Mouse (Mus musculus): ENCODE data around the gene Slc6a11. TPM values are rescaled to one million over a fixed set of nuclear protein-coding genes. Genes with fewer than 3 reads are reported as not detected.

Slc6a11 gene
- total RNA-seq, 2 experiments from 2014 or later: 131 to 148 TPM

- intact Hi-C loops (cut with DNase I): no loop called here
- DNase-seq: peak; percentile 18
Measured at GRCm38 (mm10) chr6:114174398-114175140, 43.5 kb downstream of the Slc6a11 start.

- intact Hi-C loops (cut with DNase I): no loop called here
- no peak for DNase-seq
Measured at GRCm38 (mm10) chr6:114178141-114178540, 47.1 kb downstream of the Slc6a11 start.

- intact Hi-C loops (cut with DNase I): no loop called here
- DNase-seq: no peak
Measured at GRCm38 (mm10) chr6:114182366-114183179, 51.5 kb downstream of the Slc6a11 start.

- intact Hi-C loops (cut with DNase I): no loop called here
Measured at GRCm38 (mm10) chr6:114187121-114187520, 56.1 kb downstream of the Slc6a11 start.

GRCm38 (mm10) chr6:114188869-114189268, 57.8 kb downstream of the Slc6a11 start:
- DNase-seq: peak; percentile 57
- intact Hi-C loops (cut with DNase I): no loop called here

More at GRCm38 (mm10) chr6:114187121-114187520, 56.1 kb downstream of the Slc6a11 start:
- DNase-seq: no peak

GRCm38 (mm10) chr6:114195998-114196397, 65.0 kb downstream of the Slc6a11 start:
- intact Hi-C loops (cut with DNase I): loop anchor here (5.0 kb wide), 1 partner anchor 99 kb away; no protein-coding TSS in a partner anchor
- no peak for DNase-seq

GRCm38 (mm10) chr6:114199200-114199845, 68.3 kb downstream of the Slc6a11 start:
- DNase-seq: peak; percentile 38
- intact Hi-C loops (cut with DNase I): loop anchor here (5.0 kb wide), 1 partner anchor 102 kb away; no protein-coding TSS in a partner anchor

- intact Hi-C loops (cut with DNase I): no loop called here
- DNase-seq: no peak
Measured at GRCm38 (mm10) chr6:114204557-114204956, 73.5 kb downstream of the Slc6a11 start.

- intact Hi-C loops (cut with DNase I): no loop called here
- DNase-seq: no peak
Measured at GRCm38 (mm10) chr6:114208296-114208695, 77.3 kb downstream of the Slc6a11 start.

- no peak for DNase-seq
- intact Hi-C loops (cut with DNase I): no loop called here
Measured at GRCm38 (mm10) chr6:114214393-114214792, 83.4 kb downstream of the Slc6a11 start.

GRCm38 (mm10) chr6:114216741-114217414, 85.8 kb downstream of the Slc6a11 start:
- DNase-seq: peak; percentile 56
- intact Hi-C loops (cut with DNase I): no loop called here

- intact Hi-C loops (cut with DNase I): loop anchor here (10.0 kb wide), 1 partner anchor 470 kb away; no protein-coding TSS in a partner anchor
- DNase-seq: peak; percentile 39
Measured at GRCm38 (mm10) chr6:114224399-114224798, 93.4 kb downstream of the Slc6a11 start.

GRCm38 (mm10) chr6:114227378-114227777, 96.3 kb downstream of the Slc6a11 start:
- no peak for DNase-seq
- intact Hi-C loops (cut with DNase I): loop anchor here (5.0 to 10.0 kb wide), 2 partner anchors 115 to 467 kb away; no protein-coding TSS in a partner anchor

GRCm38 (mm10) chr6:114228196-114228595, 97.2 kb downstream of the Slc6a11 start:
- no peak for DNase-seq
- intact Hi-C loops (cut with DNase I): loop anchor here (5.0 to 10.0 kb wide), 2 partner anchors 114 to 467 kb away; no protein-coding TSS in a partner anchor

GRCm38 (mm10) chr6:114238892-114239644, 108.0 kb downstream of the Slc6a11 start:
- DNase-seq: no peak
- intact Hi-C loops (cut with DNase I): no loop called here

GRCm38 (mm10) chr6:114245665-114246064, 114.6 kb downstream of the Slc6a11 start:
- DNase-seq: peak; percentile 73
- intact Hi-C loops (cut with DNase I): no loop called here

GRCm38 (mm10) chr6:114250311-114250710, 119.3 kb downstream of the Slc6a11 start:
- DNase-seq: peak; percentile 79
- intact Hi-C loops (cut with DNase I): no loop called here

GRCm38 (mm10) chr6:114254927-114255326, 123.9 kb downstream of the Slc6a11 start:
- intact Hi-C loops (cut with DNase I): no loop called here
- DNase-seq: no peak

GRCm38 (mm10) chr6:114257762-114258361, 126.8 kb downstream of the Slc6a11 start:
- intact Hi-C loops (cut with DNase I): no loop called here
- DNase-seq: no peak

Measured in left cerebral cortex, postnatal 4 days (tissue).